Mouse (Mus musculus) right cerebral cortex, adult 2 months (tissue): ENCODE data around the gene Mcat.
"Not testable (repeated sequence)": the region's sequence is repeated elsewhere in the genome, so short reads cannot be mapped to it uniquely, and the experiment has no call there.

ENCODE experiments used
- DNase-seq, 2 experiments: peaks; one replicate each; pipeline ENCODE4 v3.0.0; 2021 to 2022; ENCODE audit warnings: low spot score in 2 of 2

The Mcat gene

DNA sequence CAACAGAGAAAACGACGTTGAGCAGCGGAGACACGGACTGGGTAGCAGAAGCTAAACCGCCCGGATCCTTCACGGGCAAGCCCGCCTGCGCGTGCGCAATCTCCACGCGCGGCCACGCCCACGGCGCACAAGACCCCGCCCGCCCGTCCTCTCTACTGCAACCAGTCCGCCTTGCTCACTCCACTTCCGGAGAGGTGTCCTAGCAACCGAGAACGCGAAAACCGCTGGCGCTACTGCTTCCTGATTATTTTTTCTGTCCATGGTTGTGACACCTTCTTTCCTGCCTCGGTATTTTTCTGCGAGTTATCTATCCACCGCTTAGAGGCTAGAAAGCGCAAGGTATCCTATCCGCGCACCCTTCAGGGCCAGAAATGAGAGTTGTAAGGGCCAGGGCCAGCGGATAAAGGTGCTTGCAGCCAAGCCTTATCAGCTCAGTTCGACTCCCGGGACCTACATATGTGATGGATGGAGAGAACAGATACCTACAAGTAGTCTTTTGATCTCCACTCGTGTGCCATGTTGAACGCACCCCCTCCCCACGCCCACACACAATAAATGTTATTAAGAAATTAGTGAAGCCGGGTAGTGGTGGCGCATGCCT lies 52.7 kb downstream of the Mcat start, which contains the start of gene Ttll1:
Ttll1 (minus strand) TSS at position 89 of the 601 bp plus-strand sequence.
- DNase-seq: peak; percentile 95 to 97

DNA sequence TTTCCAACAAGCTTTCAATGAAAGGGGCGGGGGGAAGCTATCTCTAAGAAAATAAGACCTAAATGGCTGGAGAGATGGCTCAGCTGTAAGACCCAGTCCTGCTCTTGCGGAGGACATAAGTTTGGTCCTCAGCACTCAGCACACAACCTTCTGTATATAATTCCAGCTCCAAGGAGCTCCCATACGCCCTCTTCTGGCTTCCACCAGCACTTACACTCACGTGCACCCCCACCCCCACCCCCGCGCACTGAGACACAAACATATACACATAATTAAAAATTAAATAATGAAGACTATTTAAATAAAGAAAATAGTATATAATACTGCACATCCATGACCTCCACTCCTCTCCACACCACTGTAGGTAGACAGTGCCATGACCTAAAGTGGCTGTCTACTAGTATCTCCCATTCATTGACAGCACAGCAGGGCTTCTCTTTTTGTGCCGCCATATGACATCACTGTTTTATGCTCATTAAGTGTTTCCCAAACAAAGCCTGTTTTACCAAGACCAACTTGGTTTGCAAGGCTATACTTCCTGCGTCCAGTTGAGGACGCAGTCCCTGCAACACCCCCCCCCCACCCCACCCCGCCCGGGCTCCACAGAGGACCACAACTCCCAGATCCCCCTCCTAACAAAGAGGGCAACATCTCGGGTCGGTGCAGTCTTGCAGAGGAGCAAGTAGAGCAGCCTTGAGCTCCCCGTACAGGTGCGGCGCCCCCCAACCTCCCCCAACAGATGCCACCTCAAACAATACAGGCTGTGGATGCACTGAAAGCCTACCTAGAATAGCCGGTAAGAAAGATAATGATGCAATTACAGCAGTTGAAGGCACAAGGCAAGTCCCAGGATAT lies 53.4 kb downstream of the Mcat start:
- no peak for DNase-seq

DNA sequence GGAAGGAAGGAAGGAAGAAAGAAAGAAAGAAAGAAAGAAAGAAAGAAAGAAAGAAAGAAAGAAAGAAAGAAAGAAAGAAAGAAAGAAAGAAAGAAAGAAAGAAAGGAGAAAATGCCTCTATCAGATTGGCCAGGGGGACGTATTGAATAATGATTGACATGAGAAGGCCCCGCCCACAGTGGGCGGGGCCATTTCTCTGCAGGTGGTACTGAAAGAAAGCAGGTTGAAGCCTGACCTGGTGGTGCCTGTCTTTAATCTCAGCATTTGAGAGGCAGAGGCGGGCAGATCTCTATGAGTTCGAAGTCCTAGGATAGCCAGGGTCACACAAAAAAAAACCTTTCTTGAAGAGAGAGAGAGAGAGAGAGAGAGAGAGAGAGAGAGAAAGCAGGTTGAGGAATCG lies 62.1 kb downstream of the Mcat start:
- not testable (repeated sequence) for DNase-seq

- peak in 1 of 2 experiments; percentile 18 for DNase-seq
Measured at GRCm38 (mm10) chr15:83500352-83500751, 63.2 kb downstream of the Mcat start.

- no peak for DNase-seq
Measured at GRCm38 (mm10) chr15:83499211-83499755, 64.3 kb downstream of the Mcat start.

DNA sequence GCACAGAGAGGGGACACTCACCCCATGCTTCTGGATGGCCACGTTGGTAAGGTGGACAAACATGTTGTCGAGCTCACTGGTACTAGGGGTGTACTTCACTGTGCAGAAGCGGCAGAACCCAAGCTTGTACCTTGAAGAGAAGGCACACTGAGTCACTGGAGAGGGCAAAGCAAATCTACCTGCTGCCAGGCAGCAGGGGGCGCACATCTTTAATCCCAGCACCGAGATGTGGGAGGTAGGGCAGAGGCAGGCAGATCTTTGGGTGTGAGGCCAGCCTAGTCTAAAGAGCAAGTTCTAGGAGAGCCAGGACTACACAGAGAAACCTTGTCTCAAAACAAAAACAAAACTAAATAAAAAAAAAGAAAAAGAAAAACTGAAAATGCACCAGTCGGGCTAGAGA lies 66.3 kb downstream of the Mcat start:
- no peak for DNase-seq
